In the genomic region with DNA sequence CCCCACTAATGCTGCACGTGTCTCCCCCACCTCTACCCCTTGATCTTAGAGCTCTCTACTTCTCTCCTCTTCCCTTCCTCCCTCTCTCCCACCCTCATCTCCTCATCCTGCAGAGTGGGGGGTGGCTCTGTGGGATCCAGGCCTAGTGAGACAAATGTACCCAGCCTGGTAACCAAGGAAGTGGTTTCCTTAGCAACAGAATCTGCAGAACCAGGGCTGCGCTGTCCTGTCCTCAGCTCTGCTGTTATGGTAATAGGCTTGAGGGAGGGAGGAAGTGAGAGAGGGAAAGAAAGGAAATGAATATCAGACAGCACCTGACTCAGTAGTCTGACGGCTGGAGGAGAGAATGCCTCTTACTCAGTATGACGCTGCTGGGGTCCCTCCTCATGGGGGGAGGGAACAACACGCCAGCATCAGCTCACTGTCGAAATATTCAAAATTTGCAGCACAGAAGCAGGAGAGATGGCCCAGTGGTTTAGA, we compare ENCODE assay signal across 8 mouse cellular contexts. TPM values are rescaled to one million over a fixed set of nuclear protein-coding genes. Genes with fewer than 3 reads are reported as not detected.
A peak's percentile ranks its signal among the peaks of the same experiment; 100 is the strongest.
DNase-seq lines count a peak whose midpoint lies in the region; ATAC-seq and TF ChIP-seq lines count a peak whose summit lies in the region.

No protein-coding gene starts in this region.

- no peak overlapping the region for H3K4me2 ChIP-seq in CH12.LX (ENCODE audit: insufficient read depth, low read depth, poor library complexity, severe bottlenecking)
- H3K4me2 ChIP-seq in liver, postnatal 0 days (ENCODE audit: low read depth, low read length): no peak overlapping the region

- ATAC-seq in liver, postnatal 0 days: no peak

- intact Hi-C loops in left cerebral cortex, postnatal 36 days (cut with DNase I): loop anchor here (2.0 to 5.0 kb wide), 3 partner anchors 99 to 194 kb away; partner anchors contain the start of gene Wscd2

- no peak for TF ChIP-seq POLR2A in CH12.LX (IDR thresholded peaks at IDR 0.05; ENCODE audit: low read depth, low read length)

- dilution Hi-C loops in CH12.LX (cut with MboI; ENCODE audit: extremely low pct_ligation_motif_present, extremely low pct_unique_long_range_greater_than_20kb, low sequenced_read_pairs): no loop called here

- in situ Hi-C loops in CH12.LX (cut with MboI; ENCODE audit: low pct_ligation_motif_present, low pct_unique_long_range_greater_than_20kb, low sequenced_read_pairs): no loop called here

- no peaks in the 10 kb centered on the region for H3K79me2 ChIP-seq in CH12.LX (replicated peaks; ENCODE audit: control insufficient read depth, extremely low read depth, insufficient read depth, poor library complexity, severe bottlenecking)

- no peak for TF ChIP-seq CTCF in CH12.LX (conservative IDR thresholded peaks at IDR 0.05 in 1 of 2, IDR thresholded peaks at IDR 0.05 in 1 of 2; ENCODE audit: low read depth in 2 of 2, low read length in 2 of 2)
- no peak for TF ChIP-seq CTCF in liver, postnatal 0 days (IDR thresholded peaks at IDR 0.05; ENCODE audit: low read depth)

- 16% methylated on average over 6 of the region's 6 CpGs for WGBS in liver, postnatal 0 days (ENCODE audit: insufficient replicate concordance)

- no peaks in the 10 kb centered on the region for H3K9me3 ChIP-seq in CH12.LX (replicated peaks; ENCODE audit: low read length)
- H3K9me3 ChIP-seq in liver, postnatal 0 days (ENCODE audit: low read length): no peaks in the 10 kb centered on the region

- no peaks in the 10 kb centered on the region for H3K36me3 ChIP-seq in CH12.LX (replicated peaks in 1 of 2; ENCODE audit: control insufficient read depth in 1 of 2, insufficient read depth in 1 of 2, low read length in 1 of 2)
- H3K36me3 ChIP-seq in liver, postnatal 0 days (replicated peaks; ENCODE audit: insufficient read depth, low read length): no peaks in the 10 kb centered on the region

- no peak overlapping the region for H3K4me3 ChIP-seq in CH12.LX (replicated peaks in 1 of 3; ENCODE audit: low read depth in 2 of 3, low read length in 2 of 3, poor library complexity in 1 of 3)
- H3K4me3 ChIP-seq in liver, postnatal 0 days (ENCODE audit: low read depth, low read length): no peak overlapping the region

- no peak overlapping the region for H3K9ac ChIP-seq in CH12.LX (ENCODE audit: insufficient read depth, low read depth)
- no peak overlapping the region for H3K9ac ChIP-seq in liver, postnatal 0 days (replicated peaks)

- no peaks in the 10 kb centered on the region for H3K27me3 ChIP-seq in CH12.LX (replicated peaks)
- no peaks in the 10 kb centered on the region for H3K27me3 ChIP-seq in liver, postnatal 0 days (ENCODE audit: insufficient read depth, low read length)

- TF ChIP-seq RAD21 in CH12.LX (IDR thresholded peaks at IDR 0.05; ENCODE audit: low read depth, low read length): no peak; the same call in 1 of the 2 replicates

- H3K4me1 ChIP-seq in CH12.LX (ENCODE audit: control insufficient read depth in 1 of 2, insufficient read depth in 2 of 2): peaks cover 15 to 65% of the 10 kb centered on the region in 2 experiments
- H3K4me1 ChIP-seq in liver, postnatal 0 days (ENCODE audit: insufficient read depth): no peaks in the 10 kb centered on the region

- TF ChIP-seq EP300 in CH12.LX (IDR thresholded peaks at IDR 0.05; ENCODE audit: low read length): peak; percentile 62; the same call in 1 of the 2 replicates
- TF ChIP-seq EP300 in liver, postnatal 0 days (IDR thresholded peaks at IDR 0.05; ENCODE audit: low read depth): no peak

- peak; percentile 89 for DNase-seq in CH12.LX (ENCODE audit: extremely low read depth)
- peak; percentile 90 for DNase-seq in brain, embryonic 18.5 days (ENCODE audit: low read depth, low spot score)
- peak; percentile 85 to 87 for DNase-seq in frontal cortex, postnatal 36 days (ENCODE audit: low spot score in 2 of 2)
- DNase-seq in left cerebral cortex, postnatal 36 days (ENCODE audit: low spot score in 2 of 2): peak; percentile 77 to 85
- DNase-seq in right cerebral cortex, postnatal 25 days: peak; percentile 83
- DNase-seq in gastrocnemius, adult 8-10 months (ENCODE audit: low spot score in 2 of 2): no peak
- DNase-seq in spleen, postnatal 10 days (ENCODE audit: low spot score in 2 of 2): no peak
- no peak for DNase-seq in liver, postnatal 0 days

- H3K27ac ChIP-seq in CH12.LX (ENCODE audit: insufficient read depth, low read depth): no peak overlapping the region
- no peak overlapping the region for H3K27ac ChIP-seq in liver, postnatal 0 days (ENCODE audit: low read depth)

TF ChIP-seq in CH12.LX, 34 proteins besides CTCF, POLR2A, EP300 and RAD21:
- no peak for TF ChIP-seq GABPA (IDR thresholded peaks at IDR 0.05; ENCODE audit: insufficient replicate concordance, low read depth, low read length)
- TF ChIP-seq SIN3A (IDR thresholded peaks at IDR 0.05; ENCODE audit: low read length): no peak
- TF ChIP-seq IRF4 (IDR thresholded peaks at IDR 0.05; ENCODE audit: low read depth, low read length): peak; percentile 73
- TF ChIP-seq NELFE (IDR thresholded peaks at IDR 0.05; ENCODE audit: low read depth, low read length): no peak
- TF ChIP-seq TCF12 (IDR thresholded peaks at IDR 0.05; ENCODE audit: low read depth, low read length): 0 out of 2 replicates have a peak, but pooled peaks have one; percentile 23
- peak; percentile 90 for TF ChIP-seq BHLHE40 (IDR thresholded peaks at IDR 0.05; ENCODE audit: low read depth, low read length)
- TF ChIP-seq MAX (IDR thresholded peaks at IDR 0.05; ENCODE audit: low read length): no peak
- TF ChIP-seq RCOR1 (conservative IDR thresholded peaks at IDR 0.05; ENCODE audit: low read depth, low read length): no peak
- peak; percentile 48; the same call in 1 of the 2 replicates for TF ChIP-seq MXI1 (IDR thresholded peaks at IDR 0.05; ENCODE audit: low read depth, low read length)
- peak; percentile 88 for TF ChIP-seq ETS1 (conservative IDR thresholded peaks at IDR 0.05; ENCODE audit: low read depth, low read length)
- TF ChIP-seq KAT2A (IDR thresholded peaks at IDR 0.05; ENCODE audit: insufficient replicate concordance, low read length): no peak
- TF ChIP-seq TBP (conservative IDR thresholded peaks at IDR 0.05; ENCODE audit: low read depth, low read length): peak; percentile 90

RNA-seq across cellular contexts. Expression of gene Cmklr1, which starts 58.4 kb away (rescaled TPM):
- total RNA-seq in CH12.LX (2012; rRNA removed): not detected in 2 replicates
- total RNA-seq in CH12.LX (2014; rRNA removed): not detected in 2 replicates
- polyA plus RNA-seq in CH12.LX (2012; ENCODE audit: insufficient read length, low read depth): not detected in 2 replicates
- 1 to 10 TPM; 2.8 to 7.7 TPM for total RNA-seq in left cerebral cortex, postnatal 36 days (2021)
- total RNA-seq in gastrocnemius, adult 8-10 months (2022): 10 to 100 TPM in 1 of 4 experiments, 1 to 10 TPM in 3; 6.6 to 11.3 (median 8.4) TPM
- polyA plus RNA-seq in liver, postnatal 0 days (2015; fragmentation: Nextera tagmentation; extraction: Ambion mirVana): 3.3 and 3.5 TPM in 2 replicates

Comparison
In these comparisons a context has a peak if more than half of its experiments do, and no peak if none do; other contexts are left out.
1. DNase-seq: peak in CH12.LX (single experiment), brain, embryonic 18.5 days (single experiment), frontal cortex, postnatal 36 days (2 of 2), left cerebral cortex, postnatal 36 days (2 of 2) and right cerebral cortex, postnatal 25 days (single experiment); none in gastrocnemius, adult 8-10 months (0 of 2), spleen, postnatal 10 days (0 of 2) and liver, postnatal 0 days (single experiment).